Mouse (Mus musculus) cerebellum, postnatal 25 days (tissue): Measurements from ENCODE around the gene Scaf4.
"Not testable (repeated sequence)": the region's sequence is repeated elsewhere in the genome, so short reads cannot be mapped to it uniquely, and the experiment has no call there.

Experiments used
- DNase-seq, 2 experiments: peaks; one replicate each; pipeline ENCODE4 v3.0.0; 2021; ENCODE audit warnings: mixed read lengths in 2 of 2

The Scaf4 gene

DNA sequence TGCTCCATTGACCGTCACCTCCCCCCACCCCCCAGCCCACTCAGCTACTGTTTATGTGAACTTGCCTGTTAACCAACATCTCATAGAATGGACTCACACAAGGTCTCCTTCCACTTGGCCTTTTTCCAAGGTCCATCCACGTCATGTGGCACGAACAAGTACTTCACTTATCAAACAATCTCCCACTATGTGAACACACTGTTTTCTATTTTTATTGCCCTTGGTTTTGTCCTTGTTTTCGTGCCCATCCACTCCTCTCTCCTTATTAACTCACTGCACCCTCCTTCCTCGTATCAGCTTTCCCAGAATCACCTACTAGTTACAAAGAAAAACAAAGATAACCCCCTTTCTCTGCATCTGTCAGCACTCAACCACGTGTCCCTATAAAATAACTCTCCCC is 49.7 kb downstream of the Scaf4 start:
- no peak for DNase-seq

GRCm38 (mm10) chr16:90233702-90234101 is 50.6 kb downstream of the Scaf4 start:
- no peak for DNase-seq

DNA sequence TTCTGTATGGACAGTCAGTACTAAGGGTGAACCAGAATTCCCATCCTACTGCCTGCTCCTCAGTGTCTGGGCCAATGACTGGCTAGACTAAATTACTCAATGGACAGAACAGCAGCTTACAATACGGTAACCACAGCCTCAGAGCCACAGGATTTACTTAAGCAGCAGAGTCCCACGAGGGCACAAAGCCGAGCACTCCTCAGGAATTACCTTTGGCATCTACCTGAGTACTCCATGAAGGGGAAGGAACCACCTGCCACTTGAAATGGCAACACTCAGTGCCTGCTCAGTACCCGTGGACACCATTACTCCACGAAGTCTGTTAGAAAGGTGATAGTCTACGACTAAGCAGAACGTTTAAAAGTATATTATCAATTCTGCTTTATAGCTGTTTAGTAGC is 53.0 kb downstream of the Scaf4 start:
- DNase-seq = no peak

DNA sequence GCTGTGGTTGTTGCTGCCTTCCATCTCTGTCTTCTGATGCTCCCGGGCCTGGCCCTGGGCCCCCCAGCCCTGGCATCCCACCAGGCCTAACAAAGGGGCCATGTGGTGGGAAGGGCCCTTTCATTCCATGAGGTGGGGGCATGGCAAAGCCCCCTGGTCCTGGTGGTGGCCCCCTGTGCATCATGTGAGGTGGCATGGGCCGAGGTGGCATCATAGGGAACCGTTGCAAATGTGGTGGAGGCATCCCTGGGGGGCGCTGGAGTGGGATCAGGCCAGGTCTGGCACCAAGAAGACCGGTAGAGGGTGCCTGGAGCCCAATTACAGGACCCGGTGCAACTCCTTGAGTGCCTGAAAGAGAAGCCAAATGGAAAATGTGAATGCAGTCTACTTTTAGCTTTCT is 54.4 kb downstream of the Scaf4 start:
- peak in 1 of 2 experiments; percentile 13 for DNase-seq

- DNase-seq = peak in 1 of 2 experiments; percentile 23
These were observed 62.7 kb downstream of the Scaf4 start for GRCm38 (mm10) chr16:90221441-90222070.

GRCm38 (mm10) chr16:90220892-90221431 is 63.3 kb downstream of the Scaf4 start:
- DNase-seq = peak in 1 of 2 experiments; percentile 85

DNA sequence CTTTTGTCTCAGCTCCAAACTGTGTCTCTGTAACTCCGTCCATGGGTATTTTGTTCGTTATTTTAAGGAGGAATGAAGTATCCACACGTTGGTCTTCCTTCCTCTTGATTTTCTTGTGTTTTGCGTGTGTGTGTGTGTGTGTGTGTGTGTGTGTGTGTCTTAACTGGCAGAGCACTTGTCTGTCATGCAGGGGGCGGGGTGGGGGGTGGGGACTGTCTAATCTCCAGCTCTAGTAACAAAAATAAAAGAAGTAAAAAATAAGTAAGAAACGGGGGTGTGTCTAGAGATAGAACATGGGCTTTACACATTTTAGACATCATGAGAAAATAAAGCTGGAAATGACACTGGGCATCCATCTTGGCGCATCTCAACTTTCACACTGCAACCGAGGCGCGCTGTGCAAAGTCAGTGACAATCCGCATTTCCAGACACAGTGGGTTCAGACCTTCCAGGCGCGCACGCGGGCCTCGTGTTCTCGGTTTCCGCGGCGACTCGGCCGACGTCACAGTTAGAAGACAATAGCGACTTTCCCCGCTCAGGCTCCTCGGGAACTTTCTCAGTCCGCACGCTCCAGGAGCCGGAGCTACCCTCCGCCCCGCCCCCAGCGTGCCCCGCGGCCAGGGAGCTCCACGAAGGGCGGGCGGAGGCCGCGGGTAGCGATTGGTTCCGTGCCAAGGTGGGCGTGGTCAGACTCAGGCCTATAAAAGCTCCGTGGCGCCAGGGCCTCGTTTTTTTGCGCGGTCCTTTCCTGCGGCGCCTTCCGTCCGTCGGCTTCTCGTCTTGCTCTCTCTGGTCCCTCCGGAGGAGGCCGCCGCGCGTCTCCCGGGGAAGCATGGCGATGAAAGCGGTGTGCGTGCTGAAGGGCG is 64.0 kb downstream of the Scaf4 start, which contains the start of gene Sod1:
Sod1 (plus strand) TSS at position 729 of the 866 bp plus-strand sequence.
- DNase-seq = peak; percentile 97 to 98

DNA sequence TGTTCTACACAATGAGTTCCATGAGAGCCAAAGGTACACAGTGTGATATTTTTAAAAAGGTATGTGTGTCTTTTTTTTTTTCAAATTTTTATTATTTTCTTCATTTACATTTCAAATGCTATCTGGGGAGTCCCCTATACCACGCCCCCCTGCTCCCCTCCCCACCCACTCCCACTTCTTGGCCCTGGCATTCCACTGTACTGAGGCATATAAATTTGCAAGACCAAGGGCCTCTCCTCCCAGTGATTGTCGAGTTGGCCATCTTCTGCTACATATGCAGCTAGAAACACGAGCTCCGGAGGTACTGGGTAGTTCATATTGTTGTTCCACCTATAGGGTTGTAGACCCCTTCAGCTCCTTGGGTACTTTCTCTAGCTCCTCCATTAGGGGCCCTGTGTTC is 64.9 kb downstream of the Scaf4 start:
- not testable (repeated sequence) for DNase-seq

GRCm38 (mm10) chr16:90217926-90218325 is 66.4 kb downstream of the Scaf4 start:
- DNase-seq = no peak

DNA sequence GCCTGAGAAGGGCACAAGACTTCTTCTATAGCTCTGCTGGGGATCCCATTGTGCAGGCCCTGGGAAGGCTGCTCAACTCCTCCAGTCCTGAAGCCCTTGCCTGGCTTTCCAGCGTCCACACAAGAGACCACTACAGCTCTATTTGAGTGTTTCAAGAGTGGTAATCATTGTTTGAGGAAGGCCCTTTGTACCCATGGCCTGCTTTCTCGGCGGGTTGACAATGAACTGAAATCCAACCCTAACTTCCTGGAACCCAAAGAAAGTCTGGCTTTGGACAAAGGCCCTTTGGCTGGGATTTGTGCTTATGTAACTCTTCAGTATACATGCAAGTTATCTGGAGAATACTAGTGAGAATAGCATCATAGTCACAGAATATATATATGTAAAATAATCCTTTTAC is 66.9 kb downstream of the Scaf4 start:
- no peak for DNase-seq

DNA sequence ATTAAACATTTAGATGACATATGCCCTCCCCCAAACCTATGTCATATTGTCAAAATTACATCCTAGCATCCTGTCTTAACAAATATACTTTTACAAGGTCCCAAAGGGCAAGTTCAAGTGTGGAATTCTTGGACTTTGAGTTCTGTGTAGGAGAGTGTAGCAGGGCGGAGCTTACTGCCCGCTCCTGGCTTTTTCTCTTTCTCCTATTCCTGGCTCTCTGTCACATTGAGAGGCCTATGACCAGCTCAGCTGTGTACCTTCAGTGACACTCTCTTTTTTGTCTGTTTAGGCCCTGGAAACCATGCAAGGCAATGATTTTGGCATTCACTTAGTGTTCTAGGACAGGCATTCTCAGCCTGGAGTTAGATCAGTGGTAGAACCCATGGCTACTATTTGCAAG is 67.9 kb downstream of the Scaf4 start:
- DNase-seq = no peak

DNA sequence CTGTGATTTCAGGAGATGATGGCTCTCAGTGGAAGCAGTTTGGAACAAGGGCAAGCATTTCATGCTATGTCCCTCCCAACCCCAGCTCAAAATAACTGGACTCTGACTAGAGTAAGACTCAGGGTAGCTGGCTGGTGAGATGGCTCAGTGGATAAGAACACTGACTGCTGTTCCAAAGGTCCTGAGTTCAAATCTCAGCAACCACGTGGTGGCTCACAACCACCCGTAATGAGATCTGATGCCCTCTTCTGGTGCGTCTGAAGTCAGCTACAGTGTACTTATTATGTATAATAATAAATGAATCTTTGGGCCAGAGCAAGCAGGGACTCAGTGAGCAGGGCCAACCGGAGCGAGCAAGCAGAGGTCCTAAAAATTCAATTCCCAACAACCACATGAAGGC is 68.4 kb downstream of the Scaf4 start:
- DNase-seq = not testable (repeated sequence)

DNA sequence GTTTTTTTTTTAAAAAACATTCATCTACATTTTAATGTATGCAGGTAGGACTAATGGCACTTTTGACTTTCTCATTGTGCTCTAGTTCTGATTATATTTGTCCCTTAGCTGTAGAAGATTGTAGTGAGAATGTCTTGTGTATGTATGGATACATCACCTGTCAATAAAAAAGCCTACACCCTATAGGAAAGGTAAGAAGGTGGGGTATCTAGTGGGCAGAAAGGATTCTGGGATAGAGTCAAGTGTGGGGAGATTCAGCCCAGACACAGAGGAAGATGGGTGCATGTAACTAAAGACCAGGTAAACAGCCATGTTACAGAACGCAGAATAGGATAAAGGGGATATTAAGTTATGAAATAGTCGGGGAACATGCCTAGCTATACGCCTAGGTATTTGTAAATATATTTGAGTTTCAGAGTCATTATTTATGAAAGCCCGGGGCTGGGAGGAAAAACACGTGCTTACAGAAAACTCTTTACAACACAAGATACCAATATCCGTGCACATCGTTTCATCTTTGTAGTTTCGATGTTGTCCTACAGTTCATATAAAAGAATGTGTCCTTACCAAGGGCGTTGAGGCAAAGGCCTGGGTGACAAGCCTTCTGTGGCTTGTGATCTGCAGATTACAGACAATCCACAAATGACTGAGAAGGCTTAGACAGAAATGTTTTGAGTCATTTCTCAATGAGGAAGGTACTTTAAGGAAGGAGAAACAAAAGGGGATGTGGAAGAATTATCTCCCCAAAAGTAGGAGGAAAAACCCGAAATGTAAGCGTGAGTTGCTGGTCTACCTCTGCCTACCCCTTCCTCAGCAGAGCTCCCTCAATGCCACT is 69.4 kb downstream of the Scaf4 start:
- DNase-seq = no peak

DNA sequence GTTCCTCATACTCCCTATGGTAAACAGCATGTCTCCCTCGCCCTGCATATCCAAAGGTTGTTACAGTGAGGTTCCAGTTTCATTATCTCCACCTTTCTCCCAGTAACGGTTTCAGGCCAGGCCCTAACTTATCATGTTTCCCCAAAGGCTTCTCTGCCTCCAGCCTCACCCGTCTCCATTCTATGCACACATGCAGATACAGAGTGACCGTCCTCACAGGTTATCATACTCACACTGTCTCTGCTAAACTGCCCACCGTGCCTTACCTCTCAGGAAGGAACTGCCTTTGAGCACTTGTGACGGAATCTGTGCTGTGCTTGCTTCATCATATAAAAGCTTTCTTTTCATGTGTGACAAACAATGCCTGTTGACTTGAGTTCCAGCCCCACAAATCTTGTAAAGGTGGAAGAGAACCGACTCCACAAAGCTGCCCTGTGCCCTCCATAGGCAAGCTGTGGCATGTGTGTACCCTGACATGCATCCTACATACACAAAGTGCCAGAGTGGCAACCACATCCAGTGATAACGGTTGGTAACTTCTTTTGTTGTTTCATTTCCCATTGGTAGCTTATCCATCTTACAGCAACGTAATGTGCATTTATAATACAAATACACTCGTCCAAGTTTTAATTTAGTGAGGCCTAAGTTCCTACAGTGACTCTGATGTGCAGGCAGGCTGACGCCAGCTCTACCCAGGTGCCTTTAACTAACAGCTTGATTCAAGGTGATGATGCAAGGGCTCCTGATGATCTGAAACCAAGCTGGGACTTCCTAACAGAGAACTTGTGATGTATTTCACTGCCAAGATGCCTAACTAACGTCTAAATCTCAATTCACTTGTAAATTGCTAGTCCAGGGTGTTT is 70.6 kb downstream of the Scaf4 start:
- no peak for DNase-seq

DNA sequence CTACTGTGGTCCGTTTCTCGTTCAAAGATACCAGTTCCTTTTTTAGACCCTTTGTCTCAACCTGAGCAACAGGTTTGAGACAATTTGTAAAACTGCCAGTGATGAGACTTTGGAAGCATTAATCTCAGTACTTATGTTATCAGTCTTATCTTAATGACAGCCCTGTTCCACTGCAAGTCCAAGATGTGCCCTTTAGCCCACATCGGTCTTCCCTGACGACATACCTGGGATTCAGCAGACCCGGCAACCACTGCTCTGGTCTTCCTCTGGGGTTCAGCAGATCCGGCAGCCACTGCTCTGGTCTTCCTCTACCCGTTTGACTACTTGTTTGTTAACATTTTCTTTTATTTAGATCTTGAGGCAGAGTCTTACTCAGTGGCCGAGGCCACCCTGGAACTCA is 72.5 kb downstream of the Scaf4 start:
- no peak for DNase-seq

- DNase-seq = no peak
These were observed 73.6 kb downstream of the Scaf4 start for GRCm38 (mm10) chr16:90210717-90211116.

- no peak for DNase-seq
These were observed 75.3 kb downstream of the Scaf4 start for GRCm38 (mm10) chr16:90208996-90209395.

- no peak for DNase-seq
These were observed 79.4 kb downstream of the Scaf4 start for GRCm38 (mm10) chr16:90204868-90205267.

- DNase-seq = no peak
These were observed 80.9 kb downstream of the Scaf4 start for GRCm38 (mm10) chr16:90203226-90203962.

- DNase-seq = no peak
These were observed 82.2 kb downstream of the Scaf4 start for GRCm38 (mm10) chr16:90202140-90202539.

DNA sequence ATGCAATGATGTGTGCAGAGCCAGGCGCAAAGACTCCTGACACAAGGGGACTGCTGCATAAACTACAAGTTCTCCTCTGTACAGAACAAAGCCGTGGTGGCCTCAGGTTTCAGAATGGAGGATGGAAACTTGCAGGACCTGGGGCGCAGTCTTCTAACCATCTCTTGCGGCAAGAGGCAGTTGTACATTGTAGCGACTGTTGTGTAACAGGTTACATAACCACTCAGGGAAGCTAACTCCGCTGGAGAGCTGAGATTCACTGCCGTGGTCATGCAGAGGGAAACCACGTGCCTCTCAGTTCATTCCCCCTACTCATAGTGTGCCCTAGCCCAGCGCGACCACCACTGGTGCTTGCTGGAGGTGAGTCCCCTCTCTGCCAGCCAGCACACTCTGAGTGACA is 85.1 kb downstream of the Scaf4 start:
- DNase-seq = no peak
